Mouse (Mus musculus) gastrocnemius, postnatal 36 days (tissue): ENCODE data around the gene Mcur1. TPM values are rescaled to one million over a fixed set of nuclear protein-coding genes. Genes with fewer than 3 reads are reported as not detected.

ENCODE experiments used
- DNase-seq, 2 experiments: peaks; one replicate each; pipeline ENCODE4 v3.0.0; 2022
- intact Hi-C: fragments of 180-260 bp; cut with DNase I; formaldehyde crosslinking; loops from one replicate; pipeline ENCODE4 v1.15.1; 2025
- total RNA-seq, 2 experiments: library from RNA; stranded (reverse); gene quantifications; 2 replicates each; pipeline ENCODE4 v1.2.3; 2021

The Mcur1 gene
- total RNA-seq, 2 experiments from 2014 or later, result 27.1 to 28.7 TPM

- peak; percentile 20 to 32 for DNase-seq
- intact Hi-C loops, result no loop called here
Observed at GRCm38 (mm10) chr13:43530832-43531693, 28.9 kb downstream of the Mcur1 start.

GRCm38 (mm10) chr13:43530129-43530831 is 29.7 kb downstream of the Mcur1 start:
- intact Hi-C loops, result no loop called here
- DNase-seq, result no peak

- intact Hi-C loops, result no loop called here
- no peak for DNase-seq
Observed at GRCm38 (mm10) chr13:43526289-43526688, 33.7 kb downstream of the Mcur1 start.

- DNase-seq, result no peak
- intact Hi-C loops, result no loop called here
Observed at GRCm38 (mm10) chr13:43525363-43526134, 34.4 kb downstream of the Mcur1 start.

- intact Hi-C loops, result loop anchor here (5.0 kb wide), 1 partner anchor 42 kb away; the partner anchor contains the start of gene Ranbp9
- peak; percentile 24 to 49 for DNase-seq
Observed at GRCm38 (mm10) chr13:43524491-43525362, 35.3 kb downstream of the Mcur1 start.

- intact Hi-C loops, result loop anchor here (5.0 kb wide), 1 partner anchor 42 kb away; the partner anchor contains the start of gene Ranbp9
- no peak for DNase-seq
Observed at GRCm38 (mm10) chr13:43523906-43524480, 36.0 kb downstream of the Mcur1 start.

- DNase-seq, result no peak
- intact Hi-C loops, result loop anchor here (5.0 kb wide), 1 partner anchor 40 kb away; the partner anchor contains the start of gene Ranbp9
Observed at GRCm38 (mm10) chr13:43521940-43522339, 38.1 kb downstream of the Mcur1 start.

GRCm38 (mm10) chr13:43519251-43519650 is 40.7 kb downstream of the Mcur1 start:
- no peak for DNase-seq
- intact Hi-C loops, result no loop called here

GRCm38 (mm10) chr13:43517371-43517770 is 42.6 kb downstream of the Mcur1 start:
- no peak for DNase-seq
- intact Hi-C loops, result no loop called here

GRCm38 (mm10) chr13:43516931-43517330 is 43.1 kb downstream of the Mcur1 start:
- intact Hi-C loops, result no loop called here
- no peak for DNase-seq

GRCm38 (mm10) chr13:43516119-43516518 is 43.9 kb downstream of the Mcur1 start:
- intact Hi-C loops, result no loop called here
- DNase-seq, result no peak

- intact Hi-C loops, result no loop called here
- DNase-seq, result no peak
Observed at GRCm38 (mm10) chr13:43514950-43515358, 45.0 kb downstream of the Mcur1 start.

GRCm38 (mm10) chr13:43512736-43513135 is 47.3 kb downstream of the Mcur1 start:
- intact Hi-C loops, result no loop called here
- DNase-seq, result no peak

- DNase-seq, result no peak
- intact Hi-C loops, result no loop called here
Observed at GRCm38 (mm10) chr13:43505798-43506197, 54.2 kb downstream of the Mcur1 start.

GRCm38 (mm10) chr13:43503395-43503850 is 56.6 kb downstream of the Mcur1 start:
- intact Hi-C loops, result no loop called here
- no peak for DNase-seq

- intact Hi-C loops, result no loop called here
Observed at GRCm38 (mm10) chr13:43501601-43502000, 58.4 kb downstream of the Mcur1 start.

GRCm38 (mm10) chr13:43500483-43500850 is 59.5 kb downstream of the Mcur1 start:
- intact Hi-C loops, result no loop called here
- DNase-seq, result no peak

More at GRCm38 (mm10) chr13:43501601-43502000, 58.4 kb downstream of the Mcur1 start:
- DNase-seq, result no peak

- intact Hi-C loops, result no loop called here
- DNase-seq, result no peak
Observed at GRCm38 (mm10) chr13:43499731-43500482, 60.1 kb downstream of the Mcur1 start.

- no peak for DNase-seq
- intact Hi-C loops, result no loop called here
Observed at GRCm38 (mm10) chr13:43498849-43499248, 61.1 kb downstream of the Mcur1 start.
